Mouse (Mus musculus) kidney, embryonic 16.5 days (tissue): ENCODE results near the gene Sec11a. TPM values are rescaled to one million over a fixed set of nuclear protein-coding genes. Genes with fewer than 3 reads are reported as not detected.
A peak's percentile ranks its signal among the peaks of the same experiment; 100 is the strongest.
"Not testable (repeated sequence)": the region's sequence is repeated elsewhere in the genome, so short reads cannot be mapped to it uniquely, and the experiment has no call there.

Experiments
- ATAC-seq: fragments of 200-750 bp; cut with Nextera tagmentation; 2 replicates; pipeline ENCODE4 v1.8.0; 2017; ENCODE audit warnings: moderate TSS enrichment; ENCODE audit not compliant: low FRiP score, low TSS enrichment
- H3K27ac ChIP-seq: fragments of 300-500 bp; sonication (generic); 2 replicates; pipeline ENCODE4 v1.5.1; 2014; ENCODE audit warnings: low read length
- H3K27me3 ChIP-seq: fragments of 300-500 bp; sonication (generic); 2 replicates; pipeline ENCODE4 v1.6.1; 2014; ENCODE audit warnings: low read length, control low read depth, mixed read lengths; ENCODE audit not compliant: insufficient read depth
- H3K36me3 ChIP-seq: fragments of 300-500 bp; sonication (generic); 2 replicates; pipeline ENCODE4 v1.6.1; 2014; ENCODE audit warnings: low read length, control low read depth, mixed read lengths; ENCODE audit not compliant: insufficient read depth
- H3K4me1 ChIP-seq: fragments of 300-500 bp; sonication (generic); 2 replicates; pipeline ENCODE4 v1.6.1; 2014; ENCODE audit warnings: low read length, control low read depth, mixed read lengths; ENCODE audit not compliant: insufficient read depth
- H3K4me2 ChIP-seq: fragments of 300-500 bp; sonication (generic); replicated peaks from 2 replicates; pipeline ENCODE4 v1.6.1; 2014; ENCODE audit warnings: low read depth, low read length
- H3K4me3 ChIP-seq: fragments of 300-500 bp; sonication (generic); 2 replicates; pipeline ENCODE4 v1.5.1; 2014; ENCODE audit warnings: mild to moderate bottlenecking, low read length
- H3K9ac ChIP-seq: fragments of 300-500 bp; sonication (generic); replicated peaks from 2 replicates; pipeline ENCODE4 v1.6.1; 2014; ENCODE audit warnings: low read length
- H3K9me3 ChIP-seq: fragments of 300-500 bp; sonication (generic); 2 replicates; pipeline ENCODE4 v1.6.1; 2016; ENCODE audit warnings: low read length, control low read depth
- WGBS: fragments of 180-500 bp; shearing (Covaris S2); extraction: QIAGEN DNeasy Blood & Tissue Kit; methylation state at CpG from one replicate; pipeline ENCODE4 v1.1.7; 2014; 5-methylcytosine and 5-hydroxymethylcytosine counted together
- polyA plus RNA-seq: library from polyadenylated mRNA; unstranded; fragments of >200 nt; fragmentation: Nextera tagmentation; extraction: Ambion mirVana; gene quantifications from 2 replicates; pipeline ENCODE4 v1.2.1, GENCODE M21; 2015

Sec11a gene
- polyA plus RNA-seq, 1 experiment from 2014 or later: 239 TPM

DNA sequence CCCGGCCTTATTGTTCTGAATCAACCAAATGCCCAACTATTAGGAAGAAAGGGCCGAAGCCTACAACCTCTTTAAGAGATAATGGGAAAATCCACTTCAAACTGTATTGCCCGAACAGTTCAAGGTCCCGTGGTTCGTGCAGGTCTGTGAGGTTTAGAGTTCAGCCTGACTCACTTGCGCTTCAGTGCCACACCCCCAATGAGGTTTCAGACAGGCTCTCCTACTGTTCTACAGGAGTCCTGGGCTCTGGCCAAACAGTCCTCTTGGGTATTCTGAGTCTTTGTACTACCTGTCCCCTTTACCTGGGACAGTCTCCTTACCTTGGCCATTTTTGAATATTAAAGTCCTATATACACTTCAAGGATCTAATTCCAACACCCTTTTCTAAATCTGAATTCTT lies 42.7 kb upstream of the Sec11a start:
- H3K4me3 ChIP-seq: no peak overlapping the region
- H3K36me3 ChIP-seq: 0 out of 2 replicates have a peak, but pooled peaks cover 2% of the 10 kb centered on the region
- H3K9me3 ChIP-seq: no peaks in the 10 kb centered on the region
- WGBS: 96% methylated on average over 6 of the region's 6 CpGs
- H3K9ac ChIP-seq: no peak overlapping the region
- no peaks in the 10 kb centered on the region for H3K27me3 ChIP-seq
- no peak overlapping the region for H3K4me2 ChIP-seq
- peaks cover 34% of the 10 kb centered on the region for H3K4me1 ChIP-seq
- no peak overlapping the region for H3K27ac ChIP-seq
- no peak for ATAC-seq

DNA sequence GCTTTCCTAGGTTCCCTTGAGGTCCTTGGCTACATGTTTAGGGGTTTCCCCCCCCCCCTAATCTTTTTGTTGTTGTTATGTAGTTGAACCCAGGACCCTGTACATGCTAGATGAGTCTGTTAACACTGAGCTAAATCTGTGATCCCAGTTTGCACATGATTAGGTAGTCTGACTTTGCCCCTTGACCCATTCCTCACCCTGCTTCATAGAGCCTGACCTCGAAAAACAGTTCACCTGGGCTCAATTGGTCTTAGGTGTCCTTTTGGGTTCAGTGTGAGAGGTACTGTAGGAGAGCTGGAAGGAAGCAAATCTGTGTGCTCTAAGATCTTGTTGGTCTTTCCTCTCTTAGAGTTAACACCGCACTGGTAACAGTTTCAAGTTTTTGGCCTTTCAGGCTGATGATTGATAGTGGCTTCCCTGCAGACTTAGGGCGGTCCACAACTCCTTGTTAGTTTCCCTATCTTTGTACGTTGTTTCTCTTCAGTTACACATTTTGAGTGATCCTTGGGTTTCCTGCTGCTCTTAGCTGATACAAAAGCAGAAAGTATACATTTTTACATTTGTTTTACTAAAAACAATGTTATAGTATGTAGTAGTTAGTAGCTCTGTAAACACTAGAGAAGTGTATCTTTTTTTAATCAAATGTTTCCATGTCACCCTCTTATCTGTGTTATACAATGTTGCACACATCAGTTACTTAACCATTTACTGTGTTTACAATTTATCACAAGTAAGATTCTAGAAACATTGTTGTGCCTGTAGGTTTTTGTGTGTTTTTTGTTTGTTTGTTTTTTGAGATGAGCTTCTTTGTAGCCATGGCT lies 40.4 kb upstream of the Sec11a start:
- H3K4me1 ChIP-seq: peaks cover 25% of the 10 kb centered on the region
- H3K4me3 ChIP-seq: no peak overlapping the region
- H3K27ac ChIP-seq: no peak overlapping the region
- H3K9ac ChIP-seq: no peak overlapping the region
- H3K27me3 ChIP-seq: no peaks in the 10 kb centered on the region
- no peak for ATAC-seq
- H3K9me3 ChIP-seq: no peaks in the 10 kb centered on the region
- 50% methylated on average over 4 of the region's 4 CpGs for WGBS
- 0 out of 2 replicates have a peak, but pooled peaks cover 2% of the 10 kb centered on the region for H3K36me3 ChIP-seq
- no peak overlapping the region for H3K4me2 ChIP-seq

DNA sequence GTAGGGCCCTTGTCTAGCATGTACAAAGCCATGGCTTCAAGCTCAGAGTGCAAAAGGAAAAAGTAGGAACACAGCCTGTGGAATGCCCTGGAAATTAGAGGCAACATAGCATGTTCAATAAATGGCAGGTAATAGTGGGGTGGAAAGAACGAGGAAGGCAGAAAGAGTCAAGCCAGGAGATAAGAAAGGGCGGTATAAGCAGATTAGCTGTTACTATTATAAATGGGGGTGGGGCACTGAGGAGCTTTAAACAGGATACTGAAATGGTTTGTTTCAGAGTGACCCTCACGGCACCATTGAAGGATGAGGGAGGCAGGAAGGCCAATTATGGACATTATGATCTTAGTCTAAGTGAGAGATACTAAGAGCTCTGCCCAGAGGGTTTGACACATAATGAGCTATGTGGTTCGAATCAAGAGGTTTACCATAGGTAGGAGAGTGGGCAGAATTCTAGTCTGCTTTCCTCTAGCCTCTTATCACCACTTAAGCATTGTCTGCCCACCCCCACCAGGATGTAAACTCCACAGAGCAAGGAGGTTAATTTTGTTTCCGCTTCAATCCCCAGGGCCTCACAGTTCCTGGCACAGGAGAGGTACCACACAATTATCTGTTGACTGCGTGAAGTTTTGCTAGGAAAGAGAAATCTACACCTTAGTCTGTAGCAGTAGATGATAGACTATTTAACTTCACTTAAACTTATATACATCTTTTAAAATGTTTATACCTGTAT lies 39.0 kb upstream of the Sec11a start:
- peaks cover 15% of the 10 kb centered on the region for H3K4me1 ChIP-seq
- H3K9ac ChIP-seq: no peak overlapping the region
- H3K4me2 ChIP-seq: no peak overlapping the region
- H3K27me3 ChIP-seq: no peaks in the 10 kb centered on the region
- H3K4me3 ChIP-seq: no peak overlapping the region
- peak overlapping the region; percentile 50; the same call in 1 of the 2 replicates for H3K27ac ChIP-seq
- WGBS: 40% methylated on average over 6 of the region's 6 CpGs
- no peaks in the 10 kb centered on the region for H3K9me3 ChIP-seq
- H3K36me3 ChIP-seq: 0 out of 2 replicates have a peak, but pooled peaks cover 2% of the 10 kb centered on the region
- ATAC-seq: 0 out of 2 replicates have a peak, but pooled peaks have one; percentile 14

DNA sequence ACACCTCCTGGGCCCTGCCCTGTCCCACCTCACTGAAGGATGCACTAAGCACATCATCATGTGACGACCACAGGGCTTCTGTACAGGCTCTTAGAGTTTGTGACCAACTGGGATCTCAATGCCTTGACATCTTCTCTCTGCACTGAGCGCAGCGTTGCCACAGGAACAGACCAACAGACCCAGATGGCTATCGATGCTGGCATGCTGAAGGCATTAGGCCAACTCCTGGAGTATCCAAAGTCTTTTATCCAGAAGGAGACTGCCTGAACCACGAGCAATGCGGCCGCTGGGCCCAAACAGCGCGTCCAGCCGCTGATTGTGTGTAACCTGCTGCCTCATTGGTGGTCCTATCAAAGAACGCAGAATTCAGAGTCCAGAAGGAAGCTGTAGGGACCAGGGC lies 33.0 kb upstream of the Sec11a start:
- H3K4me1 ChIP-seq: no peaks in the 10 kb centered on the region
- no peaks in the 10 kb centered on the region for H3K27me3 ChIP-seq
- ATAC-seq: no peak
- no peak overlapping the region for H3K4me2 ChIP-seq
- no peaks in the 10 kb centered on the region for H3K36me3 ChIP-seq
- no peaks in the 10 kb centered on the region for H3K9me3 ChIP-seq
- H3K4me3 ChIP-seq: no peak overlapping the region
- H3K9ac ChIP-seq: no peak overlapping the region
- H3K27ac ChIP-seq: no peak overlapping the region
- 88% methylated on average over 11 of the region's 11 CpGs for WGBS

DNA sequence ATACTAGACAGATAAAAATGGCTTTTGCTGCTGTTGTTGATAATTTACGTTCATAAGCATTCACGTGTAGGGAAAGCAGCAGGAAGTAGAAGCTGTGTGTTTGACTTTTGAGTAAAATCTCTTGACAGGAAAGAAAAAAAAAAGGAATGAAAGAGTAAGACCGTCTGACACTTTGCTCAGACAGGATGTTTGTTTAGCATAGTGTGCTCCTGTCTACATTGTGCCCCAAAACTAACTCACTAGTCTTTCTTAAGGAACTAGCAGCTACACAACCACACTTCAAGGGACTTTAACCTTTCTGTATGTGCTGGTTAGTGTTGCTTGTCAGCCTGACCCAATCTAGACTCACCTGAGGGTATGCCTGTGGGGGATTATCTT lies 26.0 kb upstream of the Sec11a start:
- 43% methylated on average over 3 of the region's 3 CpGs for WGBS
- H3K27ac ChIP-seq, H3K4me3 ChIP-seq, H3K4me1 ChIP-seq, ATAC-seq, H3K4me2 ChIP-seq, H3K9me3 ChIP-seq, H3K9ac ChIP-seq, H3K36me3 ChIP-seq, H3K27me3 ChIP-seq: not testable (repeated sequence)

DNA sequence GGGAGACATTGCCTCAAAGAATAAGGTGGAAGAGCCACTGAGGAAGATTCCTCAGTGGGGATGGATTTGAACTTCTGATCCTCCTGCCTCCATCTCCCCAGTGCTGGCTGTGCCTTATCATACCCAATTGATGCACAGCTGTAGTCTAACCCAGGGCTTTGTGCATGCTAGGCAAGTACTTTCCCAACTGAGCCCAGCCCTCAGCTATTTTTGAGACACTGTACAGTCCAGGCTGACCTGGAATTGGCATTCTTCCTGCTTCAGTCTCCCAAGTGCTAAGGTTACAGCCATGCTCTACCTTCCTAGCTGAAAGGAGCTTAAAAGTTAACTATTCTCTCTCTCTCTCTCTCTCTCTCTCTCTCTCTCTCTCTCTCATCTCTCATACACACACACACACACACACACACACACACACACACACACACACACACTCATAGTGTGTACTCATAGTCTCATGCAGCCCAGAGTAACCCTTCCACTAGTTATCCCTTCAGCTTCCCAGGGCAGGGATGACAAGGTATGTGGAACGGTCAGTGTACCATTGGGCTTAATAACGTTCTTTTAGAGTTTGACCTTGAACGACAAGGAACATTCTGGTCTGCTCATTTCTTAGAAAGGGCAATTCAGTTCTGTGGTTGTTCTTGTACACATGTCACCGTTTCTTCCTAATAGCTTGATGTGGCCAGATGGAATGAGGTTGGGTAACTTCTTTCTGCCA lies 25.5 kb upstream of the Sec11a start:
- H3K9ac ChIP-seq, H3K27ac ChIP-seq, H3K4me3 ChIP-seq, H3K9me3 ChIP-seq, H3K4me1 ChIP-seq, H3K36me3 ChIP-seq, H3K4me2 ChIP-seq, ATAC-seq, H3K27me3 ChIP-seq: not testable (repeated sequence)
- 59% methylated on average over 4 of the region's 4 CpGs for WGBS

DNA sequence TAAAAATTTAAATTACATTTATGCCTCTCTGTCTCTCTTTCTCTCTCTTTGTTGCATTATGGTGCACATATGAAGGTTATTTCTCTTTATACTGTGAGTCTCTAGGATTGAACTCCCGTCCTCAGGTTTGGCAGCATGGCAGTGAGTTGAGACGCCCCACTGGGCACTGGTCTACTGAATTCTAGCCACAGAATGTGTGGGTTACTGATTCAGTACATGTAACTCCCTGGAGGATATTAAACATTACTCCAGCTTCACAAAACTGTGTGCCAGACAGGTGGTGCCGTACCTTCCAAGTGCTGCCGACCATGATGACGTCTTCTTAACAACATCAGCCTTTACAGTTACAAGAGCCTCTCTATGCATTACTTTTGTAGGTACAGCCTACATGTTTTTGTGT lies 24.5 kb upstream of the Sec11a start:
- Histone ChIP-seq H3K9ac (no peak overlapping the region), H3K4me1 (no peaks in the 10 kb centered on the region), H3K27ac (no peak overlapping the region), H3K27me3 (no peaks in the 10 kb centered on the region), H3K36me3 (no peaks in the 10 kb centered on the region), H3K4me2 (no peak overlapping the region), H3K9me3 (peaks cover 6% of the 10 kb centered on the region), H3K4me3 (no peak overlapping the region)
- no peak for ATAC-seq
- 84% methylated on average over 5 of the region's 5 CpGs for WGBS

DNA sequence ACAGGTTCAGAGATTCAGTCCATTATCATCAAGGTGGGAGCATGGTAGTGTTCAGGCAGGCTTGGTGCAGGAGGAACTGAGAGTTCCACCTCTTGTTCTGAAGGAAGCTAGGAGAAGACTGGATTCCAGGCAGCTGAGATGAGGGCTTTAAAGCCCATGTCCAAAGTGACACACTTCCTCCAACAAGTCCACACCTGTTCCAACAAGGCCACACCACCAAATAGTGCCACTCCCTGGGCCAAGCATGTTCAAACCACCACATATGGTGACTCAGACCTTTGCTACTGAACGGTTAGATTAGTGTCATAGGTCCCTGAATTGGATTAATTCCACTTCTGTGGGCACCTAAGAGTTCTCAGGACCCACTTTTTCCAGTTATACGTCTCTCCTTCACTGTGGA lies 23.8 kb upstream of the Sec11a start:
- ATAC-seq: no peak
- WGBS: 74% methylated on average over 2 of the region's 2 CpGs
- Histone ChIP-seq H3K4me2 (no peak overlapping the region), H3K27me3 (no peaks in the 10 kb centered on the region), H3K9ac (no peak overlapping the region), H3K36me3 (no peaks in the 10 kb centered on the region), H3K27ac (no peak overlapping the region), H3K4me3 (no peak overlapping the region), H3K4me1 (no peaks in the 10 kb centered on the region), H3K9me3 (peaks cover 6% of the 10 kb centered on the region)

DNA sequence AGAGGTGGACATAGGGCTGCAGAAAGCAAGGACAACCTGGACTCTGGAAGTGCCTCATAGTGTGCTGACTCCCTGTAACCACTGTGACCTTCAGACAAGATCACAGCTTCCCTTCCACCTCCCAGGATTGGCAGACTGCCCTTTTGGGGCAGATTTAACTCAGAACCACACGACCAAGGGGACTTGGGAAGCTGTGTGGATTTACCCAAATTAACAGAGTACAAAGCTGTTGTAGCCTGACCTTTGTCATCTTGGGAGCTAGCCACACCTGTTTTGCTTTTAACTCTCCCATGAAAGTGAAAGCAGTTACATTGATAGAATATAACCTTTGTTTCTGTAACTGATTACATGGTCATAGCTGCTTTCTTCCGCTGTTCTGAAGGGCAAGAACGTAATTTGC lies 23.3 kb upstream of the Sec11a start:
- 65% methylated on average over 3 of the region's 3 CpGs for WGBS
- Histone ChIP-seq H3K4me2 (no peak overlapping the region), H3K4me3 (no peak overlapping the region), H3K9me3 (peaks cover 6% of the 10 kb centered on the region), H3K27ac (no peak overlapping the region), H3K4me1 (no peaks in the 10 kb centered on the region), H3K36me3 (no peaks in the 10 kb centered on the region), H3K9ac (no peak overlapping the region), H3K27me3 (no peaks in the 10 kb centered on the region)
- no peak for ATAC-seq
